Mouse (Mus musculus) limb, embryonic 12.5 days (tissue): ENCODE data around the gene Smo. TPM values are rescaled to one million over a fixed set of nuclear protein-coding genes. Genes with fewer than 3 reads are reported as not detected.

Source experiments
- ATAC-seq: fragments of 200-750 bp; cut with Nextera tagmentation; 2 replicates; pipeline ENCODE4 v1.8.0; 2017; ENCODE audit warnings: low read depth, moderate TSS enrichment; ENCODE audit not compliant: insufficient number of reproducible peaks, insufficient read depth, low FRiP score, low TSS enrichment
- H3K27ac ChIP-seq: fragments of 300-500 bp; sonication (generic); 2 replicates; pipeline ENCODE4 v1.5.1; 2016; ENCODE audit warnings: mild to moderate bottlenecking, moderate library complexity
- H3K27me3 ChIP-seq: fragments of 300-500 bp; sonication (generic); 2 replicates; pipeline ENCODE4 v1.6.1; 2016; ENCODE audit warnings: mild to moderate bottlenecking, moderate library complexity
- H3K36me3 ChIP-seq: fragments of 300-500 bp; sonication (generic); 2 replicates; pipeline ENCODE4 v1.6.1; 2016; ENCODE audit warnings: mild to moderate bottlenecking, moderate library complexity
- H3K4me1 ChIP-seq: fragments of 300-500 bp; sonication (generic); replicated peaks from 2 replicates; pipeline ENCODE4 v1.6.1; 2016
- H3K4me2 ChIP-seq: fragments of 300-500 bp; sonication (generic); 2 replicates; pipeline ENCODE4 v1.6.1; 2016; ENCODE audit warnings: mild to moderate bottlenecking, moderate library complexity
- H3K4me3 ChIP-seq: fragments of 300-500 bp; sonication (generic); replicated peaks from 2 replicates; pipeline ENCODE4 v1.5.1; 2016; ENCODE audit warnings: mild to moderate bottlenecking
- H3K9ac ChIP-seq: fragments of 300-500 bp; sonication (generic); replicated peaks from 2 replicates; pipeline ENCODE4 v1.6.1; 2016; ENCODE audit warnings: mild to moderate bottlenecking, moderate library complexity
- H3K9me3 ChIP-seq: fragments of 300-500 bp; sonication (generic); 2 replicates; pipeline ENCODE4 v1.6.1; 2016; ENCODE audit warnings: mild to moderate bottlenecking, moderate library complexity
- WGBS: fragments of 180-500 bp; shearing (Covaris S2); methylation state at CpG from one replicate; pipeline ENCODE4 v1.1.7; 2016; 5-methylcytosine and 5-hydroxymethylcytosine counted together
- polyA plus RNA-seq: library from polyadenylated mRNA; unstranded; fragments of >200 nt; fragmentation: Nextera tagmentation; extraction: Ambion mirVana; gene quantifications from 2 replicates; pipeline ENCODE4 v1.2.1, GENCODE M21; 2016

The Smo gene
- polyA plus RNA-seq = 58.7 and 71.4 TPM in 2 replicates

DNA sequence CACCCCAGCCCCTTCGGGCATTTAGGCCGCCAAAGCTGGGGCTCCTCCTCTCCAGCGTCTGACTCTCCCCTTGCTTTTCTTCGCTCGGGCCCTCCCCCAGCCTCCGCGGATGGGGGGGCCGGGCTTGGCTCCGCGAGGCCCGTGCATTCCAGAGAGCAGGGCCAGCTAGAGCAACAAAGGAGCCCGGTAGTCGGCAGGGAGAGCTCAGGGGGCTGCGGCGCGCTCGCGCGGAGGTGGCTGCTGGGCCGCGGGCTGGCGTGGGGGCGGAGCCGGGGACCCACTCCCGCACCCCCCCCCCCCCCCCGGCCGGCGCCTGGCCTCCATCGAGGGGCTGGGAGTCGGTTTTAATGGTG, at the start of gene Smo:
Gene Smo, plus strand, starts transcription at position 168 of the 353 bp plus-strand sequence.
- peak within 1 kb of the TSS; percentile 96 for H3K9ac ChIP-seq
- H3K36me3 ChIP-seq = peaks cover 17% of the 10 kb centered on the region
- no peaks in the 10 kb centered on the region for H3K27me3 ChIP-seq
- WGBS = under 1% methylated on average over 28 of the region's 30 CpGs
- H3K9me3 ChIP-seq = no peaks in the 10 kb centered on the region
- peak; percentile 97 for ATAC-seq
- peak within 1 kb of the TSS; percentile 98 for H3K27ac ChIP-seq
- peak within 1 kb of the TSS; percentile 92 for H3K4me2 ChIP-seq
- peak within 1 kb of the TSS; percentile 95 for H3K4me3 ChIP-seq
- peaks cover 29% of the 10 kb centered on the region for H3K4me1 ChIP-seq

DNA sequence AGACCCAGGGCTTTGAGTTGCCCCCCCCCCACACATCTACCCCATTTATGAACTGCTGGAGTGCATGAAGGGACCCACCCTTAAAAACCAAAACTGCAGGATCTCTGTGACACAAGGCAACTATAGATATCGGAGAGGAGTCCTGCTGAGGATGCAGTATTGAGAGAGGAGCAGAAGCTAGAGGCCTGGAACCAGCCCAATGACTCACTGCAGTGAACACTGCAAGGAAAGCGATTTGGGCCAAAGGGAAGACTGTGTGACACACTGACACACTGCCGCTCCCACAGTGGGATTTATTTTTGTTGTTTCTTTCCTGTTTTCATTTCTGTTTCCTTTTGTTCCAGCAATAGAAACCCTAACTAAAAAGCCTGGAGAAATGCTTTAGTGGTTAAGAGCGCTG, 49.4 kb upstream of the Smo start:
- Histone ChIP-seq H3K9me3 (no peaks in the 10 kb centered on the region), H3K4me2 (no peak overlapping the region), H3K9ac (0 out of 2 replicates have a peak overlapping the region, but pooled peaks have one; percentile 8), H3K4me3 (no peak overlapping the region), H3K36me3 (no peaks in the 10 kb centered on the region), H3K27ac (no peak overlapping the region), H3K4me1 (no peaks in the 10 kb centered on the region), H3K27me3 (peaks cover 12% of the 10 kb centered on the region)
- 88% methylated on average over 4 of the region's 4 CpGs for WGBS
- no peak; the same call in 1 of the 2 replicates for ATAC-seq

DNA sequence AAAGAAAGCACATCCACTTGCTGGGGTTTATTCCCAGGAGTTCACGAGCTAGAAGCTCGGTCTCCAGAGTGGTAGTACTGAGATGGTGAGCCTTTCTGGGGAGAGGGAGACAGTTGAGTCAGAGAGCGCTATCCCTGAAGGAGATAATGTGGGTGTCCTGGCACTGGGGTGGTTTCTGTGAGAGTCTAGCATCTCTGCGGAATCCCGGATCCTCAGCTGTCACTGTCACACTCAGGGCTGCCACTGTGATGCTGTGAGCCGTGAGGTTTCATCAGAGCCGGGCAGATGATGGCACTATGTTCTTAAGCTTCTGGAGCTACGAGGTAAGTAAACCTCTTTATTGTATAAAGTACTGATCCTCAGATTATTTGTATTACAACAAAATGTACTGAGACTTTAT, 45.8 kb upstream of the Smo start:
- no peak overlapping the region for H3K4me2 ChIP-seq
- H3K27me3 ChIP-seq = peaks cover 41% of the 10 kb centered on the region
- H3K4me1 ChIP-seq = peaks cover 5% of the 10 kb centered on the region
- ATAC-seq = no peak
- WGBS = 78% methylated on average over 8 of the region's 8 CpGs
- H3K9ac ChIP-seq = no peak overlapping the region
- H3K4me3 ChIP-seq = no peak overlapping the region
- H3K27ac ChIP-seq = no peak overlapping the region
- H3K36me3 ChIP-seq = no peaks in the 10 kb centered on the region
- H3K9me3 ChIP-seq = no peaks in the 10 kb centered on the region

DNA sequence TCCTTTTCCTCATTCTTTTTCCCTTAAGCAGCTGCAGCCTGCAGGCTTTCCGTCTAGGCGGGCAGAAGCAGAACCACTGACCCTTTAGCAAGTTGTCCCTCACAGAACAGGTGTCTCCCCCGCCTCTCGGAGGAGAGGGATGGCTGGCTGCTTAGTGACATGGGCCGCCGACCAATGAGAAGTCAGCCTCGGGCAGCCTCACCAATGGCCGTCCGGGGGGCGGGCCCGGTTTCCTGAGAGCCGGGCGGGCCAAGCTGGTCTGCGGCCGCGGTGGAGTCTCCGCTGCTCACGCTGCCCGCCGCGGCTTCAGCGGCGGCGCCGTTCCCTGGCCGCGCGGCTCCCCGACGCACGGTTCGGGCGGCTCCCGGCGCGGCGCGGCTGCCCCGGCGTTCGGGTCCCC, 41.4 kb upstream of the Smo start, which contains the start of gene Tspan33:
Gene Tspan33, plus strand, starts transcription at position 270 of the 400 bp plus-strand sequence.
- Histone ChIP-seq H3K9ac (peak within 1 kb of the TSS; percentile 73), H3K27ac (no peak within 1 kb of the TSS), H3K36me3 (no peaks in the 10 kb centered on the region), H3K4me1 (peaks cover 10% of the 10 kb centered on the region), H3K4me2 (peak within 1 kb of the TSS; percentile 99), H3K4me3 (peak within 1 kb of the TSS; percentile 78), H3K9me3 (no peaks in the 10 kb centered on the region), H3K27me3 (peaks cover 68% of the 10 kb centered on the region)
- peak; percentile 94 for ATAC-seq
- under 1% methylated on average over 37 of the region's 41 CpGs for WGBS

DNA sequence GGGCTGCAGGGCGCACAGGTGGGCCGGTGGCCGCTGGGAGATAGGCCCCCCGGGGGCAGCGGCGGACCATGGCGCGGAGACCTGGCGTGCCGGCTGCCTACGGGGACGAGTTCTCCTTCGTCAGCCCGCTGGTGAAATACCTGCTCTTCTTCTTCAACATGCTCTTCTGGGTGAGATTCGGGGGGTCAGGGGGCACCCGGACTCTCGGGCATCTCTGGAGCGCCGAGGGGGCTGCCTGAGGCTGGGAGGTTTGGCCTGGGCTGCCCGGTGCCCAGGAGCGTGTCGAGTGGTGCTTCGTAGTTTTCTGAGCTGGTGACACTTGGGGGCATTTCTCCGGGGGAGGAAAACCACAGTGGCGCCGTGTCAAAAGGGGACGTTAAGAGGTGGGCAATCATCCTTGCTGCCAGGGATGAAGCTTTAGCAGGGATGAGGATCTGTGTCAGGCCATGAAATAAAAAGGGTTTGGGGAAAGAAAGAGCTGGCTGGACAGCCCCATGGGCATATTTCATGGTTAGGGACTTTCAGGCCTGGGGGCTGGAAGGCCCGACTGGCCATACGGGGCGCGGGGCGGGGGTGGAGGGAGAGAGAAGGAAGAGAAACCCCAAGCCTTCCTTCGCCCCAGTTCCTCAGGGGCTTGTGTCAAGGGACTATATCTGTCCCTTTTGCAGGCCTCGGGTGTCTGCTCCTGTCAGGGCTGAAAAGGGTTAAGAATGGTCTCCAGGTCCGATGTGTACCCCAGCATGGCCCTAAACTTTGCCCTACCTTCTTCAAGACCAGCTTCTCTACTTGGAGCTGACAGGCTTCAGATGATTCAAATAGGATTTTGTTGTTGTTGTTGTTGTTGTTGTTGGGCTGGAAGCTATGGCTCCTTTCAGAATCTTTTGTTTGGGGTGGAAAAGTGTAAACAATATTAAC, 40.7 kb upstream of the Smo start:
- Histone ChIP-seq H3K4me3 (peak overlapping the region; percentile 78), H3K4me2 (peak overlapping the region; percentile 99), H3K4me1 (peaks cover 10% of the 10 kb centered on the region), H3K9me3 (no peaks in the 10 kb centered on the region), H3K36me3 (no peaks in the 10 kb centered on the region), H3K9ac (peak overlapping the region; percentile 73), H3K27ac (no peak overlapping the region), H3K27me3 (peaks cover 64% of the 10 kb centered on the region)
- WGBS = 5% methylated on average over 35 of the region's 35 CpGs
- ATAC-seq = 0 out of 2 replicates have a peak, but pooled peaks have one; percentile 5

DNA sequence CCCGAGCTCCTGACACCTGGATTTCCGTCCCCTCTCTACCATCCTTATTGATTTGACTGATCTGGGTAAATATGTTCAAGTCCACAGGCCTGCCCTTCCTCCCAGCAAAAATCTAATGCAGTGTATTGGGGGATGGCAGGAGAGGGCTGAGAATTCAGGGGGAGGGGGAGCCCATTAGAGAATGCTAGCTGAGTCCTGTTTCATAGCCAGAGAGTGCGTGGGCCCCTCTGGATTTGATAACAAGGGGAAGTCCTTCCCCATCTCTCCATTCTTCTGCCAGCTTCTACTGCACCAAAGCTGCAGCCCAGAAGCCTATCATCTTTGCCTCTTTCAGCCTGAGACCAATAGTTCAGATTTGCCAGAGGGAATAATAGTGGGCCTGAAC, 40.0 kb upstream of the Smo start:
- ATAC-seq = no peak
- peak overlapping the region; percentile 99; the same call in 1 of the 2 replicates for H3K4me2 ChIP-seq
- H3K4me3 ChIP-seq = peak overlapping the region; percentile 78; the same call in 1 of the 2 replicates
- H3K27me3 ChIP-seq = peaks cover 59% of the 10 kb centered on the region
- H3K9me3 ChIP-seq = no peaks in the 10 kb centered on the region
- no peak overlapping the region for H3K27ac ChIP-seq
- H3K9ac ChIP-seq = no peak overlapping the region
- peaks cover 10% of the 10 kb centered on the region for H3K4me1 ChIP-seq
- WGBS = 57% methylated on average over 3 of the region's 3 CpGs
- H3K36me3 ChIP-seq = no peaks in the 10 kb centered on the region

DNA sequence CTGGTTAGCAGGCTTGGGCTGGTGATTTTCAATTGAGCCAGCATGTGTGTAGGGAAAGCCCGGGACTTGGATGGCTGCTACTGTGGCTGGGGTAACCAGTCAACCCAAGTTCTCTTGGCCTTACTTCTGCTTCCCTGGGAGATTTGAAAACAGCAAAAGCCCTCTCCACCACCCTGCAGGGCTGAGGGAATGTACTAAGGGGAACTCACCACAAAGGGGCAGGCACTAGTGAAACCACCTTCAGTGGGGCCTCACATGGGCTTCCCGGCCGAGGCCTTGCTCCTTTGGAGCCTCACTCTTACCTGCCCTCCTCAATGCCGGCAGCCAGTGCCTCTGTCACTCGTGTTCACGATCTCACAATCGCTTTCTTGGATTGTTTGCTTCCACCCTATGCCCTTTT, 39.3 kb upstream of the Smo start:
- Histone ChIP-seq H3K4me1 (peaks cover 10% of the 10 kb centered on the region), H3K27me3 (peaks cover 56% of the 10 kb centered on the region), H3K4me3 (no peak overlapping the region), H3K9ac (no peak overlapping the region), H3K27ac (no peak overlapping the region), H3K36me3 (no peaks in the 10 kb centered on the region), H3K4me2 (no peak overlapping the region), H3K9me3 (no peaks in the 10 kb centered on the region)
- ATAC-seq = no peak
- 82% methylated on average over 7 of the region's 7 CpGs for WGBS

DNA sequence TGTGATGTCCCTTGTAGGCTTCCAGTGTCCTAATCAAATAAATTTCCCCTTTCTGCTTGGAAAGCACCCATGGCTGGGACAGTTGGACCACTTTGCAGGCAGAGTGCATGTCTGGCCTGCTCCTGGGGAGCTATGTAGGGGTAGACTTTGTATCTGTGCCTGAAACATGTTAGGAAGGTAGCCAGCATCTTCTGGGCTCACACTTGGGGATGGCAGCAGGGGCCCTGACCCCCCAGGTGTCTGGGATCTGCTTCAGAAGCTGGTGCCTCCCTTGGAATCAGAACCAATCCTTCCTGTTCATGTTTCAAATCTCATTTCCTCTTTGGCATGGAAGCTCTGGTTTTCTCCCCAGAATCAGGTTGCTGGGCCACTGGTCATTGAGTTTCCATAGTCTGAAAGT, 38.2 kb upstream of the Smo start:
- ATAC-seq = no peak
- Histone ChIP-seq H3K27ac (no peak overlapping the region), H3K36me3 (no peaks in the 10 kb centered on the region), H3K4me1 (peaks cover 10% of the 10 kb centered on the region), H3K9ac (no peak overlapping the region), H3K27me3 (peaks cover 46% of the 10 kb centered on the region), H3K4me2 (no peak overlapping the region), H3K4me3 (no peak overlapping the region), H3K9me3 (no peaks in the 10 kb centered on the region)

DNA sequence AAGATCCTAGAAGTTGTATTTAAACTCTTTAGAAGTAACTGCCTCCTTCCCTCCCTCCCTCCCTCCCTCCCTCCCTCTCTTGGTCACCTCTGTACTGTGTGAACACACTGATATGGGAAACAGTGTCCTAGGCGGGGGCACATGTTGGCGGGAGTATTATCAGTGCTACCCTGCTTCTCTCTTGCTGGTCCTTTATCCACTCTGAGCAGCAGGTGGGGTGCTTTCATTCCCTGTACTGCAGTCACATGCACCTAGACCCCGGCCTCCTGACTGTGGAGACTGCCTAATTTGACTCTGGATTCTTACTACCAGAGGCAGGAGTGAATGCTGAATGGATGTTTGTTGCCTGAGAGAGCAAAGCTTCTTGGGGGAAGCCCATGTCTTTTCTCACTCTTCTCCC, 37.8 kb upstream of the Smo start:
- Histone ChIP-seq H3K4me3 (no peak overlapping the region), H3K27me3 (peaks cover 43% of the 10 kb centered on the region), H3K36me3 (no peaks in the 10 kb centered on the region), H3K9me3 (no peaks in the 10 kb centered on the region), H3K27ac (no peak overlapping the region), H3K9ac (no peak overlapping the region), H3K4me1 (peaks cover 10% of the 10 kb centered on the region), H3K4me2 (no peak overlapping the region)
- 45% methylated on average over 3 of the region's 3 CpGs for WGBS
- ATAC-seq = peak; percentile 57; the same call in 1 of the 2 replicates

DNA sequence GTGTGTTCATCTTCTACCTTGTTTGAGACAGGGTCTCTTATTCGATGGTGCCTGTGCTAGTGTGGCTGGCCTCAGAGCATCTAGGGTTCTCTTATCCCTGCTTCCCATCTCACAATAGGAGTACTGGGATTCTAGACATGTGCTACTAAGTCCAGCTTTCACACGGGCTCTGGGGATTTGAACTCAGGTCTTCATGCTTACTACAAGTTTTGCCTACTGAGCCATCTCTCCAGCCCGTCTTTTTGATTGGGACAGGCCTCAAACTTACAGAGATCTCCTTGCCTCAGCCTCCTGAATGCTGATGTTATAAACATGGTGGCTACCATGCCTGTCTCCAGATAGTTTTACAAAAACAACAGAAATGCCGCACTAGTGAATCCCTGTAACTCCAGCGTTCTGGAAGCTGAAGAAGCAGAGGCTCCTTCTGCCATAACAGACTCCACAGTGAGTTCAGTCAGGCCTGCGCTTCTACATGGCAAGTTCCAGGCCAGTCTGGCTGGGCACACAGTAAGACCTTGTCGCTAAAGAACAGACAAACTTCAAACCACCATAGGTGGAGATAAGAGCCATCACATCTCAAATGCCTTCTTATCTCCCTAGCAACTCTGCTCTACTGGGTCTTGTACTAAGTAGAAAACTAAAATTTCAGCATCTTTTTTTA, 36.1 kb upstream of the Smo start:
- no peaks in the 10 kb centered on the region for H3K36me3 ChIP-seq
- H3K4me2 ChIP-seq = no peak overlapping the region
- H3K27ac ChIP-seq = no peak overlapping the region
- ATAC-seq = no peak
- peaks cover 30% of the 10 kb centered on the region for H3K27me3 ChIP-seq
- no peak overlapping the region for H3K4me3 ChIP-seq
- H3K9ac ChIP-seq = no peak overlapping the region
- no peaks in the 10 kb centered on the region for H3K9me3 ChIP-seq
- 89% methylated on average over 7 of the region's 7 CpGs for WGBS
- H3K4me1 ChIP-seq = peaks cover 7% of the 10 kb centered on the region

DNA sequence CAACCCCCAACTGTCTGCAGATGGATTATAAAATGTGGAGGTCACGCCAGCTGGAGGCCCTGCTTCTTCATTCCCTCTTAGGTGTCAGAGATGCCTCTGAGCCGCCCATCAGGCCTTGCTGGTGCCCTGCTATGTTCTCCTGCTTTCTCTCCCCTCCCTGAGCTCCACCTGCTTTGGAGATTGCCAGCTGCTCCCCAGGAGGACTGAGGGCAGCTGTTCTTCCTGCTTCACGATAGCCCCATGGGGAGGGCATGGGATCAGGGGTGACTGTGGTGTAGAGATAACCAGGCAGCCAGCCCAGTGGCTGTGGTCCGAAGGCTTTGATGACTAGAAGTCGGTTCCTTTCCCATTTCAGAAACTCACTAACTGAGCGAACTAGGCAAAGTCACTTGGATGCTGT, 34.3 kb upstream of the Smo start:
- H3K27me3 ChIP-seq = peaks cover 12% of the 10 kb centered on the region
- no peaks in the 10 kb centered on the region for H3K9me3 ChIP-seq
- 54% methylated on average over 6 of the region's 6 CpGs for WGBS
- no peak overlapping the region for H3K9ac ChIP-seq
- H3K4me1 ChIP-seq = no peaks in the 10 kb centered on the region
- H3K36me3 ChIP-seq = no peaks in the 10 kb centered on the region
- H3K4me3 ChIP-seq = no peak overlapping the region
- H3K27ac ChIP-seq = no peak overlapping the region
- H3K4me2 ChIP-seq = no peak overlapping the region
- no peak; the same call in 1 of the 2 replicates for ATAC-seq
